Mouse (Mus musculus) heart, adult 18-20 months (tissue): ENCODE data around the gene N4bp1. TPM values are rescaled to one million over a fixed set of nuclear protein-coding genes. Genes with fewer than 3 reads are reported as not detected.
A peak's percentile ranks its signal among the peaks of the same experiment; 100 is the strongest.

ENCODE experiments used
- DNase-seq, 2 experiments: peaks; one replicate each; pipeline ENCODE4 v3.0.0; 2021 to 2022; ENCODE audit warnings: mixed read lengths in 1 of 2
- total RNA-seq, 2 experiments: library from RNA; stranded (reverse); gene quantifications; 2 replicates each; pipeline ENCODE4 v1.2.3; 2021

Gene N4bp1
- total RNA-seq, 2 experiments from 2014 or later = 16.9 to 17.0 TPM

GRCm38 (mm10) chr8:86895390-86895789 is 10.3 kb upstream of the N4bp1 start:
- DNase-seq = no peak

GRCm38 (mm10) chr8:86894194-86894761 is 9.2 kb upstream of the N4bp1 start:
- no peak for DNase-seq

- peak in 1 of 2 experiments; percentile 27 for DNase-seq
Measured at GRCm38 (mm10) chr8:86893554-86893953, 8.5 kb upstream of the N4bp1 start.

GRCm38 (mm10) chr8:86891533-86891932 is 6.5 kb upstream of the N4bp1 start:
- DNase-seq = no peak

GRCm38 (mm10) chr8:86888058-86888939 is 3.2 kb upstream of the N4bp1 start:
- peak; percentile 55 to 86 for DNase-seq

- DNase-seq = peak; percentile 28 to 51
Measured at GRCm38 (mm10) chr8:86884067-86884466, 991 bp downstream of the N4bp1 start.

- DNase-seq = no peak
Measured at GRCm38 (mm10) chr8:86882568-86883478, 2.2 kb downstream of the N4bp1 start.

- no peak for DNase-seq
Measured at GRCm38 (mm10) chr8:86881951-86882350, 3.1 kb downstream of the N4bp1 start.

GRCm38 (mm10) chr8:86881068-86881609 is 3.9 kb downstream of the N4bp1 start:
- no peak for DNase-seq

GRCm38 (mm10) chr8:86876831-86877230 is 8.2 kb downstream of the N4bp1 start:
- DNase-seq = no peak

- DNase-seq = no peak
Measured at GRCm38 (mm10) chr8:86874055-86874454, 11.0 kb downstream of the N4bp1 start.

GRCm38 (mm10) chr8:86873151-86873550 is 11.9 kb downstream of the N4bp1 start:
- DNase-seq = peak; percentile 58 to 59

- DNase-seq = no peak
Measured at GRCm38 (mm10) chr8:86872097-86872815, 12.8 kb downstream of the N4bp1 start.

GRCm38 (mm10) chr8:86871421-86871820 is 13.6 kb downstream of the N4bp1 start:
- no peak for DNase-seq

- no peak for DNase-seq
Measured at GRCm38 (mm10) chr8:86870771-86871170, 14.3 kb downstream of the N4bp1 start.

- no peak for DNase-seq
Measured at GRCm38 (mm10) chr8:86868041-86868440, 17.0 kb downstream of the N4bp1 start.

- DNase-seq = no peak
Measured at GRCm38 (mm10) chr8:86864764-86865163, 20.3 kb downstream of the N4bp1 start.

- DNase-seq = no peak
Measured at GRCm38 (mm10) chr8:86862837-86863236, 22.2 kb downstream of the N4bp1 start.

GRCm38 (mm10) chr8:86862155-86862816 is 22.8 kb downstream of the N4bp1 start:
- no peak for DNase-seq

GRCm38 (mm10) chr8:86861516-86861915 is 23.5 kb downstream of the N4bp1 start:
- no peak for DNase-seq

- no peak for DNase-seq
Measured at GRCm38 (mm10) chr8:86856248-86856647, 28.8 kb downstream of the N4bp1 start.
